Mouse (Mus musculus) olfactory bulb, adult 2 months (tissue): ENCODE measurements at regions not wholly inside any gene's neighbourhood (a gene's known extent, or its start where the extent isn't known, plus 50 kb on each side); places are given as distances from the start of the nearest gene placed in this dataset.

ENCODE experiments used
- CTCF ChIP-seq: fragments of 200-500 bp; IDR thresholded peaks from 2 replicates; pipeline ENCODE4 v1.5.1; 2012; ENCODE audit warnings: low read depth, mild to moderate bottlenecking, low read length, moderate library complexity; ENCODE audit not compliant: insufficient read depth
- POLR2A ChIP-seq: fragments of 200-500 bp; IDR thresholded peaks from 2 replicates; pipeline ENCODE4 v1.6.1; 2012; ENCODE audit warnings: mild to moderate bottlenecking, low read depth, low read length, moderate library complexity; ENCODE audit not compliant: insufficient read depth

DNA sequence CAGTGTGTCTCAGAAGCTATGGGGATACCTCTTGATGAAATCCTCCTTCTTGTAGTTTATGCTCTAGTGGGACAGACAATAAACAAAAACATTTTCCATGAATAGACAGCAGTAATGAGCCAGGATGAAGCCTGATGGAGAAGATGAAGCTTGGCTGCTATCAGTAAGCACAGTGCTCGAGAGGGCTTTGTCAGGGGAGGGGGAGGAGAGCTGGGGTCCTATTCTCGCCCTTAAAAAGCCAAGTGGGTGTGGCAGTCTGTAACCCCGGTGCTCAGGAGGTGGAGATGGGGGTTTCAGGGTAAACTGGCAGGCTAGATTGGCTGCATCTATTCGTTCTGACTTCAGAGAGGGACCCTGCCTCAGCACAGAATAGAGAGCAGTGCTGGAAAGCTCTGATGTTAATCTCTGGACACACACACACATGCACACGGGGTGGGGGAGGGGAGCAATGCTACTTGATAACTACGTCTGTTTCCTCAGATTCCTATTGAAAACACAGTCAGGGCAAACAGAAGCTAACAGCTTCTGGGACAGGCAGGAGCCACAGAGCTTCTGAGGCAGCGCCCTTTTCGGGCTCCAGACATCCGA, 118.4 kb downstream of the Nufip1 start:
- TF ChIP-seq POLR2A (no peak), CTCF (no peak)
